Mouse (Mus musculus): ENCODE results near the gene Gldc. TPM values are rescaled to one million over a fixed set of nuclear protein-coding genes. Genes with fewer than 3 reads are reported as not detected.

Gene Gldc
- polyA plus RNA-seq, 1 experiment from 2014 or later = 1.3 TPM

GRCm38 (mm10) chr19:30102620-30103019, 72.6 kb downstream of the Gldc start:
- Histone ChIP-seq H3K9me3 (ENCODE audit: control insufficient read depth, low read length) (peaks cover 7% of the 10 kb centered on the region; the same call in 1 of the 2 replicates), H3K36me3 (ENCODE audit: control insufficient read depth, insufficient read depth, low read length) (peaks cover 6% of the 10 kb centered on the region), H3K4me2 (ENCODE audit: low read depth, low read length) (no peak overlapping the region), H3K4me1 (ENCODE audit: control insufficient read depth, insufficient read depth, low read length) (no peaks in the 10 kb centered on the region), H3K27ac (ENCODE audit: low read length) (no peak overlapping the region), H3K9ac (ENCODE audit: low read depth, low read length) (no peak overlapping the region), H3K4me3 (ENCODE audit: low read length) (no peak overlapping the region), H3K27me3 (replicated peaks; ENCODE audit: control insufficient read depth, insufficient read depth, low read length) (no peaks in the 10 kb centered on the region)
- 80% methylated on average over 6 of the region's 6 CpGs for WGBS
- no peak for ATAC-seq

DNA sequence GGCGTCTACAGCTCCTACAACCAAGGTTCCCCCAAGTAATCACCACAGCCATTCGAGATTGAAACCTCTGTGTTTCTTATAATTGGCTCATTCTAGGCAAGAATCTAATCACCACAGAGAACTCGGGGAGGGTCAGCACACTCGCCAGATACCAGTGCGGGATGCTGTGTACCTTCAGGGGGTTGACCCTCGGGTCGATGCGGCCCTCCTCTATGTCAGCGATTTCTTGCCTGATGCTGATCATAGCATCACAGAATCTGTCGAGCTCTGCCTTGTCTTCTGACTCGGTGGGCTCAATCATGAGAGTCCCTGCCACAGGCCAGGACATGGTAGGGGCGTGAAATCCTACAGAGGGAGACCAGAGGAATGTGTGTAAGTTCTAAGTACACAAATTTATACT, 74.7 kb downstream of the Gldc start:
- no peak overlapping the region for H3K4me3 ChIP-seq (ENCODE audit: low read length)
- no peaks in the 10 kb centered on the region for H3K27me3 ChIP-seq (replicated peaks; ENCODE audit: control insufficient read depth, insufficient read depth, low read length)
- H3K9ac ChIP-seq (ENCODE audit: low read depth, low read length) = no peak overlapping the region
- ATAC-seq = no peak
- H3K4me2 ChIP-seq (ENCODE audit: low read depth, low read length) = no peak overlapping the region
- WGBS = 95% methylated on average over 12 of the region's 12 CpGs
- peaks cover 7% of the 10 kb centered on the region; the same call in 1 of the 2 replicates for H3K9me3 ChIP-seq (ENCODE audit: control insufficient read depth, low read length)
- H3K27ac ChIP-seq (ENCODE audit: low read length) = no peak overlapping the region
- no peaks in the 10 kb centered on the region for H3K4me1 ChIP-seq (ENCODE audit: control insufficient read depth, insufficient read depth, low read length)
- H3K36me3 ChIP-seq (ENCODE audit: control insufficient read depth, insufficient read depth, low read length) = peaks cover 9% of the 10 kb centered on the region

GRCm38 (mm10) chr19:30097039-30097438, 78.2 kb downstream of the Gldc start:
- Histone ChIP-seq H3K4me2 (ENCODE audit: low read depth, low read length) (no peak overlapping the region), H3K27ac (ENCODE audit: low read length) (no peak overlapping the region), H3K9me3 (ENCODE audit: control insufficient read depth, low read length) (peaks cover 7% of the 10 kb centered on the region; the same call in 1 of the 2 replicates), H3K4me1 (ENCODE audit: control insufficient read depth, insufficient read depth, low read length) (no peaks in the 10 kb centered on the region), H3K27me3 (replicated peaks; ENCODE audit: control insufficient read depth, insufficient read depth, low read length) (no peaks in the 10 kb centered on the region), H3K36me3 (ENCODE audit: control insufficient read depth, insufficient read depth, low read length) (peaks cover 18% of the 10 kb centered on the region), H3K9ac (ENCODE audit: low read depth, low read length) (no peak overlapping the region), H3K4me3 (ENCODE audit: low read length) (no peak overlapping the region)
- 87% methylated on average over 4 of the region's 4 CpGs for WGBS
- ATAC-seq = no peak

GRCm38 (mm10) chr19:30096186-30096585, 79.0 kb downstream of the Gldc start:
- WGBS = 76% methylated on average over 3 of the region's 3 CpGs
- no peak for ATAC-seq
- H3K27ac ChIP-seq (ENCODE audit: low read length) = no peak overlapping the region
- H3K36me3 ChIP-seq (ENCODE audit: control insufficient read depth, insufficient read depth, low read length) = peaks cover 19% of the 10 kb centered on the region
- peaks cover 7% of the 10 kb centered on the region; the same call in 1 of the 2 replicates for H3K9me3 ChIP-seq (ENCODE audit: control insufficient read depth, low read length)
- H3K4me1 ChIP-seq (ENCODE audit: control insufficient read depth, insufficient read depth, low read length) = no peaks in the 10 kb centered on the region
- H3K4me3 ChIP-seq (ENCODE audit: low read length) = no peak overlapping the region
- no peak overlapping the region for H3K9ac ChIP-seq (ENCODE audit: low read depth, low read length)
- no peak overlapping the region for H3K4me2 ChIP-seq (ENCODE audit: low read depth, low read length)
- H3K27me3 ChIP-seq (replicated peaks; ENCODE audit: control insufficient read depth, insufficient read depth, low read length) = no peaks in the 10 kb centered on the region

DNA sequence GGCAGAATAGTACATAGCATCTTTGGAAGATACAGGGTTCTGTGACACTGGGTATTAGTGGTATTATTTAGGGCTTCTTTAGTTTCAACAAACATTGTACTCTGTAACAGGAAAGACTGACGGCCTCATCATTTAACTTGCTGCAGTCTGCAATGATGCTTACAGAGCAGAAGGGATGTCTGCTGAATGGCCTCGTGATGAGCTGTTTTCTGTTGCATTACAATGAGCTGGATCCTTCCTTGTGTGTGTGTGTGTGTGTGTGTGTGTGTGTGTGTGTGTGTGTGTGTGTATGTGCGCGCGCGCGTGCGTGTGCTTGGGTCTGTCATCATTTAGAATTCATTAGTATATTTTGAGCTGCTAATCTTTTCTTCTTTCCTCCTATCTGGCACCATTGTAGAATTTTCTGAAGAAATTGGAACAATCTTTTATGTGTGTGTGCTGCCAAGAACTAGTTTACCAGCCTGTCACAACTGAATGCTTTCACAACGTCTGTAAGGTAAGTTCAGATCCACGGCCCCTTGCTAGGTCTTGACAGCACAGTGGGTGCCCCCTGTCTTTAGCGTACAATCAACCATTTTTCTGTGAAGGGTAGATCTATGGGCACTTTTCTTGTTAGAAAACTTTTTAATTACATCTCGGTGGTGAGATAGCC, 83.5 kb downstream of the Gldc start:
- 86% methylated on average over 12 of the region's 12 CpGs for WGBS
- H3K27ac ChIP-seq (ENCODE audit: low read length) = no peak overlapping the region
- no peaks in the 10 kb centered on the region for H3K27me3 ChIP-seq (replicated peaks; ENCODE audit: control insufficient read depth, insufficient read depth, low read length)
- peaks cover 20% of the 10 kb centered on the region for H3K36me3 ChIP-seq (ENCODE audit: control insufficient read depth, insufficient read depth, low read length)
- ATAC-seq = no peak
- no peaks in the 10 kb centered on the region for H3K9me3 ChIP-seq (ENCODE audit: control insufficient read depth, low read length)
- no peaks in the 10 kb centered on the region for H3K4me1 ChIP-seq (ENCODE audit: control insufficient read depth, insufficient read depth, low read length)
- no peak overlapping the region for H3K4me2 ChIP-seq (ENCODE audit: low read depth, low read length)
- no peak overlapping the region for H3K4me3 ChIP-seq (ENCODE audit: low read length)
- H3K9ac ChIP-seq (ENCODE audit: low read depth, low read length) = no peak overlapping the region

GRCm38 (mm10) chr19:30090163-30090562, 85.1 kb downstream of the Gldc start:
- H3K4me3 ChIP-seq (ENCODE audit: low read length) = no peak overlapping the region
- peaks cover 18% of the 10 kb centered on the region for H3K36me3 ChIP-seq (ENCODE audit: control insufficient read depth, insufficient read depth, low read length)
- no peaks in the 10 kb centered on the region for H3K9me3 ChIP-seq (ENCODE audit: control insufficient read depth, low read length)
- 88% methylated on average over 6 of the region's 6 CpGs for WGBS
- no peak overlapping the region for H3K9ac ChIP-seq (ENCODE audit: low read depth, low read length)
- no peak for ATAC-seq
- no peak overlapping the region for H3K4me2 ChIP-seq (ENCODE audit: low read depth, low read length)
- H3K27me3 ChIP-seq (replicated peaks; ENCODE audit: control insufficient read depth, insufficient read depth, low read length) = no peaks in the 10 kb centered on the region
- no peaks in the 10 kb centered on the region for H3K4me1 ChIP-seq (ENCODE audit: control insufficient read depth, insufficient read depth, low read length)
- H3K27ac ChIP-seq (ENCODE audit: low read length) = no peak overlapping the region

GRCm38 (mm10) chr19:30065797-30066196, 109.4 kb downstream of the Gldc start:
- Histone ChIP-seq H3K4me2 (ENCODE audit: low read depth, low read length) (no peak overlapping the region), H3K4me3 (ENCODE audit: low read length) (no peak overlapping the region), H3K9me3 (ENCODE audit: control insufficient read depth, low read length) (no peaks in the 10 kb centered on the region), H3K36me3 (ENCODE audit: control insufficient read depth, insufficient read depth, low read length) (no peaks in the 10 kb centered on the region), H3K27ac (ENCODE audit: low read length) (no peak overlapping the region), H3K9ac (ENCODE audit: low read depth, low read length) (no peak overlapping the region), H3K4me1 (ENCODE audit: control insufficient read depth, insufficient read depth, low read length) (no peaks in the 10 kb centered on the region), H3K27me3 (replicated peaks; ENCODE audit: control insufficient read depth, insufficient read depth, low read length) (no peaks in the 10 kb centered on the region)
- 52% methylated on average over 4 of the region's 4 CpGs for WGBS
- no peak for ATAC-seq

GRCm38 (mm10) chr19:30054218-30054617, 121.0 kb downstream of the Gldc start:
- H3K9ac ChIP-seq (ENCODE audit: low read depth, low read length) = no peak overlapping the region
- H3K4me3 ChIP-seq (ENCODE audit: low read length) = no peak overlapping the region
- H3K4me1 ChIP-seq (ENCODE audit: control insufficient read depth, insufficient read depth, low read length) = no peaks in the 10 kb centered on the region
- no peaks in the 10 kb centered on the region for H3K36me3 ChIP-seq (ENCODE audit: control insufficient read depth, insufficient read depth, low read length)
- no peak overlapping the region for H3K27ac ChIP-seq (ENCODE audit: low read length)
- WGBS = 92% methylated on average over 2 of the region's 2 CpGs
- H3K9me3 ChIP-seq (ENCODE audit: control insufficient read depth, low read length) = no peaks in the 10 kb centered on the region
- no peak for ATAC-seq
- H3K4me2 ChIP-seq (ENCODE audit: low read depth, low read length) = no peak overlapping the region
- H3K27me3 ChIP-seq (replicated peaks; ENCODE audit: control insufficient read depth, insufficient read depth, low read length) = no peaks in the 10 kb centered on the region

GRCm38 (mm10) chr19:30051479-30051878, 123.8 kb downstream of the Gldc start:
- Histone ChIP-seq H3K4me1 (ENCODE audit: control insufficient read depth, insufficient read depth, low read length) (no peaks in the 10 kb centered on the region), H3K9me3 (ENCODE audit: control insufficient read depth, low read length) (no peaks in the 10 kb centered on the region), H3K9ac (ENCODE audit: low read depth, low read length) (no peak overlapping the region), H3K27ac (ENCODE audit: low read length) (no peak overlapping the region), H3K4me2 (ENCODE audit: low read depth, low read length) (no peak overlapping the region), H3K4me3 (ENCODE audit: low read length) (no peak overlapping the region), H3K36me3 (ENCODE audit: control insufficient read depth, insufficient read depth, low read length) (0 out of 2 replicates have a peak, but pooled peaks cover 2% of the 10 kb centered on the region), H3K27me3 (replicated peaks; ENCODE audit: control insufficient read depth, insufficient read depth, low read length) (no peaks in the 10 kb centered on the region)
- no peak for ATAC-seq
- WGBS = 94% methylated on average over 3 of the region's 3 CpGs

DNA sequence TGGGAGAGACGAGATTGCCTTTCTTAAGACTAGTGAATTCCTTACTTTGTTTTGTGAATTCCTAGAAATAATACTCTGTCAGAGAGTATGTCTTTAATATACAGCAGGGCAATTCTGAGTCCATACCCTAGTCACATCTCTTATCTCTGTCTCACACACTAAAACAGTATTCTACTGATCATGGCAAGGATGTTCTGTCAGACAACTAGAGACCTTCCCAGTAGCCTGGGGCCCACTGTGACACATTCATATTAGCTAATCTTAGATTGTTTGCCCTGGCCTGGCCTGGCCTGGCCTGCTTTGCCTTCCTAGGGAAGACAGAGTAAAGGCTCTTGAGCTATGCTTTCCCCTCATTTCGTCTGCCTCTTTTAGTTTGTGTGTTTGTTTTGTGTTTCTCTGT, 124.6 kb downstream of the Gldc start:
- Histone ChIP-seq H3K9me3 (ENCODE audit: control insufficient read depth, low read length) (no peaks in the 10 kb centered on the region), H3K4me2 (ENCODE audit: low read depth, low read length) (no peak overlapping the region), H3K27me3 (replicated peaks; ENCODE audit: control insufficient read depth, insufficient read depth, low read length) (no peaks in the 10 kb centered on the region), H3K9ac (ENCODE audit: low read depth, low read length) (no peak overlapping the region), H3K4me3 (ENCODE audit: low read length) (no peak overlapping the region), H3K36me3 (ENCODE audit: control insufficient read depth, insufficient read depth, low read length) (peaks cover 7% of the 10 kb centered on the region; the same call in 1 of the 2 replicates), H3K4me1 (ENCODE audit: control insufficient read depth, insufficient read depth, low read length) (no peaks in the 10 kb centered on the region), H3K27ac (ENCODE audit: low read length) (no peak overlapping the region)
- no peak for ATAC-seq
- WGBS = 91% methylated on average over 2 of the region's 2 CpGs
